Comparison of ENCODE assay signal across 10 mouse cellular contexts in the genomic region with DNA sequence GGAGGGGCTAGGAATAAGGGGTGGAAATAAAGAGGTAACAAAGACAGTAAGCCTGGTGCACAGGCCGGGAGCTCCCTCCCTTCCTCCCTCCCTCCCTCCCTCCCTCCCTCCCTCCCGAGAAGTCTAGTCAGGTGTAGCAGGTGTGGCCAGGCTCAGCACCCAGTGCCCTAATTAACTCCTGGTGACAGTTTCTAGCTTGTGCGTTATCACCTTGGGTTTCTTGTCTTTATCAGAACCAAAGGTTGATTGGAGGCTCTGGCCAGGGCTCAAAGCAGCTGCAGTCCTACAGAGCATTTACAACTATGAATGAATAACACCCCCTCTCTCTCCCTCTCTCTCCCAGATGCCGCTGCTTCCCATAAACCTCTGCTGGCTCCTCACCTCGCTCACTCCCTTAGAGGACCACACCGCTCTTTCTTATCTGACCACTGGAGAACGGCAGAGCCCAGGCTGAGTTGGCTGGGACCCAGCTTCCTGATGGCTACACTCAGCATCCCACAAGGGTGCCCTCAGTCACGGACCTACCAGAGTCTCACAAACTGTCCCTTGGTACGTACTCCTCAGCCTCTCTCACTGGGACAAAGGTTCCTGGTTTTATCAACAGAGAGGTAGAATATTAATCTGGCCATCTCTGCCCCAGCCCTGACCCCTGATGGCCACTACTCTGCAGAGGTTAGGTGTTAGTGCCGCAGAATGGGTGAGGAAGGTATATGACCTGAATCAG. TPM values are rescaled to one million over a fixed set of nuclear protein-coding genes. Genes with fewer than 3 reads are reported as not detected.
A peak's percentile ranks its signal among the peaks of the same experiment; 100 is the strongest.
DNase-seq lines count a peak whose midpoint lies in the region; ATAC-seq lines count a peak whose summit lies in the region.
"Had no signal": no experiment of that assay in that cellular context is flagged by ENCODE, and none has a peak within 500 bp of the region (broad histone marks: within the 10 kb centered on the region; RNA-seq: fewer than 3 reads in every experiment).

No protein-coding gene starts in this region.

- no peaks in the 10 kb centered on the region for H3K36me3 ChIP-seq in intestine, embryonic 16.5 days (ENCODE audit: control insufficient read depth, insufficient read depth, low read length)
- no peaks in the 10 kb centered on the region for H3K36me3 ChIP-seq in stomach, embryonic 14.5 days (ENCODE audit: control insufficient read depth, insufficient read depth, low read length)
- H3K36me3 ChIP-seq: hindbrain, embryonic 12.5 days had no signal

- peak overlapping the region; percentile 40 for H3K4me3 ChIP-seq in intestine, embryonic 16.5 days (ENCODE audit: low read length)
- no peak overlapping the region for H3K4me3 ChIP-seq in stomach, embryonic 14.5 days (ENCODE audit: low read depth, low read length)
- H3K4me3 ChIP-seq: hindbrain, embryonic 12.5 days had no signal

- peaks cover 51% of the 10 kb centered on the region for H3K4me1 ChIP-seq in intestine, embryonic 16.5 days (ENCODE audit: control insufficient read depth, insufficient read depth, low read length)
- H3K4me1 ChIP-seq in stomach, embryonic 14.5 days (ENCODE audit: control insufficient read depth, insufficient read depth, low read length), result peaks cover 18% of the 10 kb centered on the region

- peak; percentile 39 for DNase-seq in heart, postnatal 4 days
- DNase-seq in heart, adult 9 months (ENCODE audit: low spot score in 2 of 2), result no peak
- DNase-seq in kidney, postnatal 25 days, result peak; percentile 64 to 82
- no peak for DNase-seq in spleen, postnatal 10 days (ENCODE audit: low spot score in 2 of 2)
- no peak for DNase-seq in gastrocnemius, postnatal 4 days (ENCODE audit: low spot score in 2 of 2)
- DNase-seq: lung, postnatal 14 days had no signal

- peak; percentile 69 for ATAC-seq in intestine, embryonic 16.5 days
- ATAC-seq in stomach, embryonic 14.5 days (ENCODE audit: insufficient number of reproducible peaks, insufficient read depth, low FRiP score, low read depth), result 0 out of 2 replicates have a peak, but pooled peaks have one; percentile 7
- ATAC-seq: forebrain, embryonic 16.5 days had no signal

- H3K9ac ChIP-seq in intestine, embryonic 16.5 days (ENCODE audit: low read depth, low read length), result peak overlapping the region; percentile 69
- H3K9ac ChIP-seq in stomach, embryonic 14.5 days (replicated peaks; ENCODE audit: low read depth, low read length), result no peak overlapping the region
- H3K9ac ChIP-seq: hindbrain, embryonic 12.5 days had no signal

- WGBS in intestine, embryonic 16.5 days, result 34% methylated on average over 10 of the region's 10 CpGs
- 34% methylated on average over 10 of the region's 10 CpGs for WGBS in stomach, embryonic 14.5 days

- H3K27ac ChIP-seq in intestine, embryonic 16.5 days (ENCODE audit: low read length), result peak overlapping the region; percentile 98
- peak overlapping the region; percentile 40; the same call in 1 of the 2 replicates for H3K27ac ChIP-seq in stomach, embryonic 14.5 days (ENCODE audit: low read length)
- H3K27ac ChIP-seq: hindbrain, embryonic 12.5 days had no signal

- H3K9me3 ChIP-seq in intestine, embryonic 16.5 days (ENCODE audit: control insufficient read depth, low read length), result no peaks in the 10 kb centered on the region
- no peaks in the 10 kb centered on the region for H3K9me3 ChIP-seq in stomach, embryonic 14.5 days (ENCODE audit: control insufficient read depth, low read depth, low read length)
- H3K9me3 ChIP-seq: hindbrain, embryonic 12.5 days had no signal

- H3K27me3 ChIP-seq in intestine, embryonic 16.5 days (replicated peaks; ENCODE audit: control insufficient read depth, insufficient read depth, low read length), result no peaks in the 10 kb centered on the region
- no peaks in the 10 kb centered on the region for H3K27me3 ChIP-seq in stomach, embryonic 14.5 days (ENCODE audit: control insufficient read depth, insufficient read depth, low read length)
- H3K27me3 ChIP-seq: hindbrain, embryonic 12.5 days had no signal

- H3K4me2 ChIP-seq in intestine, embryonic 16.5 days (ENCODE audit: low read depth, low read length), result peak overlapping the region; percentile 48
- no peak overlapping the region for H3K4me2 ChIP-seq in stomach, embryonic 14.5 days (replicated peaks; ENCODE audit: low read depth, low read length)
- H3K4me2 ChIP-seq: hindbrain, embryonic 12.5 days had no signal

RNA-seq across cellular contexts. Expression of a gene that starts 50.9 kb away (rescaled TPM):
- 10 to 100 TPM; 37.0 to 41.0 TPM for total RNA-seq in heart, postnatal 4 days (2021)
- 14.4 and 16.2 TPM in 2 replicates for polyA plus RNA-seq in intestine, embryonic 16.5 days (2015; fragmentation: Nextera tagmentation; extraction: Ambion mirVana)
- 31.2 and 33.2 TPM in 2 replicates for polyA plus RNA-seq in stomach, embryonic 14.5 days (2014; fragmentation: Nextera tagmentation; extraction: Ambion mirVana)
- 10 to 100 TPM; 41.2 to 47.3 TPM for total RNA-seq in gastrocnemius, postnatal 4 days (2021)

Comparison
In these comparisons a context has a peak if more than half of its experiments do, and no peak if none do; other contexts are left out.
1. DNase-seq: peak in heart, postnatal 4 days (single experiment) and kidney, postnatal 25 days (2 of 2); none in heart, adult 9 months (0 of 2), spleen, postnatal 10 days (0 of 2) and gastrocnemius, postnatal 4 days (0 of 2).